Mouse (Mus musculus) cerebellum, postnatal 25 days (tissue): ENCODE data around the gene Gabarapl1.

Experiments used
- DNase-seq, 2 experiments: peaks; one replicate each; pipeline ENCODE4 v3.0.0; 2021; ENCODE audit warnings: mixed read lengths in 2 of 2

Gabarapl1 gene

GRCm38 (mm10) chr6:129535723-129536122, 2.8 kb downstream of the Gabarapl1 start:
- no peak for DNase-seq

- DNase-seq: no peak
These were observed 5.6 kb downstream of the Gabarapl1 start for GRCm38 (mm10) chr6:129538555-129538954.

- DNase-seq: peak in 1 of 2 experiments; percentile 31
These were observed 9.0 kb downstream of the Gabarapl1 start for GRCm38 (mm10) chr6:129541931-129542330.

GRCm38 (mm10) chr6:129542540-129542939, 9.6 kb downstream of the Gabarapl1 start:
- DNase-seq: peak in 1 of 2 experiments; percentile 25

- peak; percentile 69 to 85 for DNase-seq
These were observed 11.0 kb downstream of the Gabarapl1 start for GRCm38 (mm10) chr6:129543709-129544606.

GRCm38 (mm10) chr6:129547277-129547676, 14.3 kb downstream of the Gabarapl1 start:
- no peak for DNase-seq

- DNase-seq: no peak
These were observed 15.0 kb downstream of the Gabarapl1 start for GRCm38 (mm10) chr6:129548009-129548408.

- no peak for DNase-seq
These were observed 24.5 kb downstream of the Gabarapl1 start for GRCm38 (mm10) chr6:129557298-129558023.

GRCm38 (mm10) chr6:129558946-129559640, 26.1 kb downstream of the Gabarapl1 start:
- DNase-seq: peak; percentile 67 to 82

- DNase-seq: no peak
These were observed 26.7 kb downstream of the Gabarapl1 start for GRCm38 (mm10) chr6:129559641-129560027.

GRCm38 (mm10) chr6:129565257-129565656, 32.3 kb downstream of the Gabarapl1 start:
- DNase-seq: no peak

GRCm38 (mm10) chr6:129575315-129575714, 42.4 kb downstream of the Gabarapl1 start:
- DNase-seq: no peak

- no peak for DNase-seq
These were observed 44.6 kb downstream of the Gabarapl1 start, which contains the start of gene Klre1 for GRCm38 (mm10) chr6:129577605-129578004. Klre1 (plus strand) TSS chr6:129577905.

- DNase-seq: no peak
These were observed 48.3 kb downstream of the Gabarapl1 start for GRCm38 (mm10) chr6:129581274-129581673.

GRCm38 (mm10) chr6:129581896-129582295, 48.9 kb downstream of the Gabarapl1 start:
- no peak for DNase-seq

- no peak for DNase-seq
These were observed 50.1 kb downstream of the Gabarapl1 start for GRCm38 (mm10) chr6:129583014-129583413.

- no peak for DNase-seq
These were observed 58.5 kb downstream of the Gabarapl1 start, which contains the start of gene Klrd1 for GRCm38 (mm10) chr6:129591508-129591907. Klrd1 (plus strand) TSS chr6:129591782.
